Mouse (Mus musculus): ENCODE data around the gene Fancc. TPM values are rescaled to one million over a fixed set of nuclear protein-coding genes. Genes with fewer than 3 reads are reported as not detected.
A peak's percentile ranks its signal among the peaks of the same experiment; 100 is the strongest.

The Fancc gene
- polyA plus RNA-seq, 1 experiment from 2014 or later, result 23.7 TPM

DNA sequence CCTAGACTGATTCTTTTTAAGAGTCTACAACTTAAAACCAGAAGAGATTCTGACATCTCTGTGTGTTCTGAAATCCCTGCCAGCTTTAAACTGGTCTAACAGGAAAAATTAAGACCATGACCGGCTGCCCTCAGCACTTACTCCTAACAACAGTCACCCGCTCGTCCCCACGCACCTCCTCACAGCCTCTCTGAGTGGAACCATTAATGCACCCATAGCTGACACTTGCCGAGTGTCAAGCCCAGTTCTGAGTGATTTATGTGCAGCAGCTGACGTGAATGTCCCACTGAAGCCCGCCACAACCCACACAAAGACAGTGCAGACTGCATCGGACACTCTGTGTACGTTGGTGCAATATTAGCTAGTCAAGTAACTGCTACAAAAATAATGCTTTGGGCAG, 251.9 kb downstream of the Fancc start:
- Histone ChIP-seq H3K4me2 (replicated peaks) (peak overlapping the region; percentile 40), H3K27ac (peak overlapping the region; percentile 77), H3K4me1 (peaks cover 70% of the 10 kb centered on the region), H3K27me3 (no peaks in the 10 kb centered on the region), H3K9me3 (no peaks in the 10 kb centered on the region), H3K36me3 (peaks cover 15% of the 10 kb centered on the region; the same call in 1 of the 2 replicates), H3K9ac (no peak overlapping the region), H3K4me3 (no peak overlapping the region)
- 48% methylated on average over 9 of the region's 9 CpGs for WGBS
- ATAC-seq (ENCODE audit: insufficient number of reproducible peaks, insufficient read depth, low FRiP score, low TSS enrichment), result no peak

DNA sequence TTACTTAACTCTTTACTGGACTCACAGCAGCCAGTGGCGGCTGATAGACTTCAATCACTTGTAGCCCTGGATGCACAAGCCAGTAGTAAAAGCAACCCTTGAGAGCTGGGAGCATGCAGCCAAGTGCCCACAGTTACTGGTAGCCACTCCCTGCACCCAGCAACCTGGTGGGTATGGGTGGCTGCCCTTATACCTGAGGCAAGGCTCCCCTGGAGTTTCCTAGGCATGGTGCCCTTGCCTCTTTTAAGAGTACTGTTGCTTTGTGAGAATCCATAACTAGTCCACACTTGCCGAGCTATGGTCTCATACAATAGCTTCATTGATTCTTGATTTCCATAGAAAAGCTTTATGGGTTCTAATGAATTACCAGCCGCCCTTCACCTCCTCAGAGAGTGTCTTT, 252.7 kb downstream of the Fancc start:
- 56% methylated on average over 3 of the region's 3 CpGs for WGBS
- Histone ChIP-seq H3K27me3 (no peaks in the 10 kb centered on the region), H3K9me3 (no peaks in the 10 kb centered on the region), H3K4me1 (peaks cover 64% of the 10 kb centered on the region), H3K4me2 (replicated peaks) (peak overlapping the region; percentile 40), H3K27ac (peak overlapping the region; percentile 77), H3K9ac (peak overlapping the region; percentile 42), H3K36me3 (peaks cover 15% of the 10 kb centered on the region; the same call in 1 of the 2 replicates), H3K4me3 (peak overlapping the region; percentile 18; the same call in 1 of the 2 replicates)
- no peak for ATAC-seq (ENCODE audit: insufficient number of reproducible peaks, insufficient read depth, low FRiP score, low TSS enrichment)

DNA sequence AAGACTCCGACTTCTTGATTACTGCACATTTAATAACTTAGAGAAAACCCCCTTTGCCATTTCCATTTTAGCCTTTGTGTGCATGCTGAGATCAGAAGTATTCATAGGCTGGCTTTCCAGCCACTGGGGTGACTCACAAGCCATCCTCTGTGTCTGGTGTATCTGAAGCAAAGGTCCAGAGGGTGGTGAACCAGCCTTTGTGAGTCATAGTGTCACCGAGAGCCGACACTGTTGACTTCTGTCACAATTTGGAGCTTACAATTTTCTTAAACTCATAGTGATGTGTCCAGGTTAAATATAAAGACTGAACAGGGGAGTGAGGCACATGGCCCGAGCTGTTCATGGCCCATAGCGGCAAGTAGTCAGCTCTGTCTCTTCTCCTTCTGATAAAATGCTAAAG, 253.5 kb downstream of the Fancc start:
- Histone ChIP-seq H3K36me3 (peaks cover 15% of the 10 kb centered on the region; the same call in 1 of the 2 replicates), H3K4me2 (replicated peaks) (peak overlapping the region; percentile 40), H3K27ac (peak overlapping the region; percentile 47; the same call in 1 of the 2 replicates), H3K4me3 (peak overlapping the region; percentile 18), H3K4me1 (peaks cover 63% of the 10 kb centered on the region), H3K9ac (peak overlapping the region; percentile 36; the same call in 1 of the 2 replicates), H3K9me3 (no peaks in the 10 kb centered on the region), H3K27me3 (no peaks in the 10 kb centered on the region)
- ATAC-seq (ENCODE audit: insufficient number of reproducible peaks, insufficient read depth, low FRiP score, low TSS enrichment), result no peak
- 73% methylated on average over 5 of the region's 5 CpGs for WGBS

DNA sequence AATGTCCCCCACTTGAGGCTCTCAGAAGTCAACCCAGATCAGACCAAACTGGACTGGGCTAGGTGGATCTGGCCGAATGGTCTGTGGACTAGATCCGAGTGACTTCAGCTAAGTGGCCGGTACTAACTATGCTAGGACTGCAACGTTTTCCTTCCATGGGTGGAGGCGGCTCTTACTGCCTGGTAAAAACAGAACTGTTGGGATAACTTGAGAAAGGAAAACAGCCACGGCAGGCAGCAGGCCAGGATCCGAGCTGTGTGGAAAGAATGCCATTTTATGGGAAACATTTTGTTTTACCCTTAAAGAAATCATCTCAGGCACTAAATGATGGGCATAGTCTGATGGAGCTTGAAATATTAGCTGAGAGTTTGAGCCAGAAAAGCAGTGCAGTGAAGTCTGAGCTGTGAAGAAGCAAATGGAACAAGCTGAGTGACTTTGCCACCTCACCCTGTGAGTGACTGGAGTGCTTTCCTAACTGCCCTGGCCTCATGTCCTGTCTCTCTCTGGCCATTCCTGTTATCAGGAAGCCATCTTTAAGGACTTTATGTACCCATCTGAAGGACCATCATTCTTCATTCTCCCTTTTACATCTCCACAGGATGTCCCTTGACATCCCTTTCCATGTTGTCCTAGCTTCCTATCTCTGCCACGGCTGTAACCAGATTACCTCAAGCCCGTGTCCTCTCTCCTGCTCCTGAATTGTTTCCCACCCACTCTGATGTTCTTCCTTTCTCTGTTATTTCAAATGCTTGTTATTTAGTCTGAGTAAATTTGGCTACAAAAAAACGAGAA, 254.5 kb downstream of the Fancc start:
- peak overlapping the region; percentile 83 for H3K9ac ChIP-seq
- H3K4me2 ChIP-seq (replicated peaks), result peak overlapping the region; percentile 72
- H3K27me3 ChIP-seq, result no peaks in the 10 kb centered on the region
- 64% methylated on average over 10 of the region's 10 CpGs for WGBS
- peak overlapping the region; percentile 96 for H3K27ac ChIP-seq
- no peaks in the 10 kb centered on the region for H3K9me3 ChIP-seq
- H3K4me3 ChIP-seq, result peak overlapping the region; percentile 81
- no peak for ATAC-seq (ENCODE audit: insufficient number of reproducible peaks, insufficient read depth, low FRiP score, low TSS enrichment)
- H3K4me1 ChIP-seq, result peaks cover 64% of the 10 kb centered on the region
- peaks cover 11% of the 10 kb centered on the region; the same call in 1 of the 2 replicates for H3K36me3 ChIP-seq

DNA sequence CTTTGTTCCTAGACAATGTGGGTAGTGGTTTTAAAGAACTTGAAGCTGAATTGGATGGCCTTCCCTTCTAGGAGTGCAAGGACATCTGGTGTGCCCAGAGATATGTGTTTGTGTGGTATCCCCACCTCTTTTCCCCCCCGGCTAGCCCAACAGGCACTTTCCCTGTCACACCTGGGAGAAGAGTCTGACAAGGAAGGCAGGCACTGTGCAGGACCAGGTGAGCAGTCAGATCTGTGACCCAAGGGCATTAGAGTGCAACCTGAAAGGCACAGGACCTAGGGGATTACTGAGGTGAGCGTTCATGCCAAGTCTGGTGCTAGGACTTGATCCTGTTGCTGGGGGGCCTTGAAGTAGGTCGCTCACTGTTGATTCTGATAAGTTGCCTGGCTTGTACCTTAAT, 255.4 kb downstream of the Fancc start:
- Histone ChIP-seq H3K9me3 (no peaks in the 10 kb centered on the region), H3K9ac (peak overlapping the region; percentile 83), H3K36me3 (peaks cover 10% of the 10 kb centered on the region; the same call in 1 of the 2 replicates), H3K27ac (peak overlapping the region; percentile 96), H3K4me2 (replicated peaks) (peak overlapping the region; percentile 72), H3K4me3 (peak overlapping the region; percentile 81), H3K4me1 (peaks cover 59% of the 10 kb centered on the region), H3K27me3 (no peaks in the 10 kb centered on the region)
- 66% methylated on average over 3 of the region's 3 CpGs for WGBS
- ATAC-seq (ENCODE audit: insufficient number of reproducible peaks, insufficient read depth, low FRiP score, low TSS enrichment), result no peak

DNA sequence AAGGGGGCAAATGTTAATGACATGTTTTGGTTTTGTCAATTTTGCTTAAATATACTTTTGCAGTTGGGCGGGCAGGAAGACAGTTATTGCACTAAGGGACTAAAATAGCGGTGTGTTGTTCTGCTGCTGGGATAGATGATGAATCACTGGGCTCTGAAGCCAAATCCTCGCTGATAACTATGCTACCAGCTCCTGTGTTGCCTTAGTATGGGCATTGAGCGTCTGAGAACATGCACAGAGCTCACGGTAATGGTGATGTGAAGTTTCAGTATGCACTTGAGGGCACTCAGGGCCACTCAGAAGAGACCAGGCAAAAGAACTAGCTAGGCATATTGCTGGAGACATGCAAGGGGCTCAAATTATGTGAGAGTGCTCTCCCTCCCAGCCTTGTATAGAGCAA, 256.2 kb downstream of the Fancc start:
- Histone ChIP-seq H3K4me1 (peaks cover 56% of the 10 kb centered on the region), H3K27ac (peak overlapping the region; percentile 96), H3K4me2 (replicated peaks) (peak overlapping the region; percentile 72), H3K36me3 (peaks cover 10% of the 10 kb centered on the region; the same call in 1 of the 2 replicates), H3K27me3 (no peaks in the 10 kb centered on the region), H3K4me3 (peak overlapping the region; percentile 81), H3K9me3 (no peaks in the 10 kb centered on the region), H3K9ac (peak overlapping the region; percentile 83)
- ATAC-seq (ENCODE audit: insufficient number of reproducible peaks, insufficient read depth, low FRiP score, low TSS enrichment), result no peak
- WGBS, result 27% methylated on average over 5 of the region's 5 CpGs

DNA sequence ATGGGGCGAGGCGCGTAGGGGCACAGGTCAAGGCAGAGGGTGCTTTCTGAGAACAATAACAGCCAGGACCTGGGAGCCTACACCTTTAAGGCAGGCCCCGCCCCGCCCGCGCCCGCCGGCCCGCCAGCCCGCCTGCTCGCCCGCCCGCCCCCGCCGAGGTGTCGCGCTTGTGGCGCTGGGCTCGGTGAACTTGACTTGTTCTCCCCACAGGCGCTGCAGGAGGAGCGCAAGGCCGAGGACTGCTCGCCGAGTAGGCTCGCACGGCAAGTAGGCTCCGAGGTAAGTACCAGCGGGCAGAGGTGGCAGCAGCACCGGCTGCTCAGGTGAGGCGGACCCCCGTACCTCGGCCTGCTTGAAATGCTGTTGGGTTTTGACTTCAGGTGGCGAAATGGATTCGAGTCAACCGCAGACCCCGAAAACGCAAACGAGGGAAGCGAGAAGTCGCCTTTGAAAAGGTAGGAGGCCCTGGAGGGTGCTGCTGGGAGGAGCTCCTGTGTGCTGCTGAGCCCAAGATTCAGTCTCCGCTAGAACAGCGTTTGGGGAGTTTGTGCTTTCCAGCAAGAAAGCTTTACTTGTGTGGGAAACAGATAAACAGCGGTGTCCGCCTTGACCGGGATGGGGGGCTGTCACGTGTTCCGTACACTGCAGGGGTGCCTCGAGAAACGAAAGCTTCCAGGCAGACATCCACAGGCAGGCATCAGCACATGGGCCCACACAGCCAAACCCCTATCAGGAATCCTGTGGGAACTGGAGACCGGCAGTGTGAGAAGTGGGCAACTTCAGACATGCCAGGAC, 257.0 kb downstream of the Fancc start:
- Histone ChIP-seq H3K4me1 (peaks cover 55% of the 10 kb centered on the region), H3K4me3 (peak overlapping the region; percentile 81), H3K9ac (peak overlapping the region; percentile 83), H3K4me2 (replicated peaks) (peak overlapping the region; percentile 72), H3K9me3 (no peaks in the 10 kb centered on the region), H3K27ac (peak overlapping the region; percentile 96), H3K36me3 (peaks cover 10% of the 10 kb centered on the region; the same call in 1 of the 2 replicates), H3K27me3 (no peaks in the 10 kb centered on the region)
- under 1% methylated on average over 47 of the region's 51 CpGs for WGBS
- ATAC-seq (ENCODE audit: insufficient number of reproducible peaks, insufficient read depth, low FRiP score, low TSS enrichment), result peak; percentile 75

DNA sequence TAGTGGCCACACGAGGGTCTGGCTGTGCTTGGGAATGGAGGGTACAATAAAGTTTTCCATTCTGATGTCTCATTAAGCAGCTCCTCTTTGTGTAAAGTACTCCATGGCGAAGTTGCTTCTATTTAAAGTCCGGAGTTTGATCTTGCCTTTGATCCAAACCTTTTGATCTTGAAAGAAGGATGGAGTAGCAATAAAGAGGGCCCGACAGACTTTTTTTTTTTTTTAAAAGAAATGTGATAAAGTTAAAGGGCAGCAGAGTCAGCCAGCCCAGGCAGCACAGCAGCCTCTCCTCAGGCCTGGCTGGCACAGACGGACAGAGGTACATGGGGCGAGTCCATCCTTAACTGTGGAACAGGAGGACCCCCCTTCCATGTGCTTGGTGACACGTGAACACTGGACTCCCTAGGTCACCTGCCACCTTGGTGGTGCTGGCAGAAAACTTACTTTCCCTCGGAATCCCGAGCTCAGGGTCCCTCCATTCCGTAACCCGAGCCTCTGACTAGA, 257.7 kb downstream of the Fancc start:
- peak; percentile 74 for ATAC-seq (ENCODE audit: insufficient number of reproducible peaks, insufficient read depth, low FRiP score, low TSS enrichment)
- peaks cover 8% of the 10 kb centered on the region; the same call in 1 of the 2 replicates for H3K36me3 ChIP-seq
- H3K9me3 ChIP-seq, result no peaks in the 10 kb centered on the region
- peak overlapping the region; percentile 83 for H3K9ac ChIP-seq
- peak overlapping the region; percentile 96 for H3K27ac ChIP-seq
- peak overlapping the region; percentile 81 for H3K4me3 ChIP-seq
- no peaks in the 10 kb centered on the region for H3K27me3 ChIP-seq
- peak overlapping the region; percentile 72 for H3K4me2 ChIP-seq (replicated peaks)
- H3K4me1 ChIP-seq, result peaks cover 49% of the 10 kb centered on the region
- 7% methylated on average over 11 of the region's 11 CpGs for WGBS

DNA sequence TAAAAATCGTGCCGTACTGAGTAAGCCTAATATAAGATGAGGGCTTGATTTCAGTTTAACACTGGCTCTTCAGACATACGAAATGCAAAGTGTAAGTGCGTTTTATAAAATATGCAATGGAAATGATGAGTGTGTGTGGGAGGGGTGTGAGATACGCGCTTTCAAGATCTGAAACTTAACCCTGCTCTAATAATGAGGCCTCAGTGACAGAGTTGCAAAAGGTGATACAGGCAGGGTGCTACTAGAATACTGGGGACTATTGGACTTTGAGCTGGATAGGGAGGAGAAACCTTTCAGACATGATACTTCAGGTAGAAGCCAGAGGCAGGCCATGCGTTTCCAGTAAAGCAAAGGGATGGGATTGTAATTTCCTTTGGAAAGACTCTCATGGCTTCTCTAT, 259.0 kb downstream of the Fancc start:
- H3K27me3 ChIP-seq, result no peaks in the 10 kb centered on the region
- no peak overlapping the region for H3K4me2 ChIP-seq (replicated peaks)
- H3K9ac ChIP-seq, result no peak overlapping the region
- H3K36me3 ChIP-seq, result peaks cover 4% of the 10 kb centered on the region; the same call in 1 of the 2 replicates
- 89% methylated on average over 7 of the region's 7 CpGs for WGBS
- H3K4me1 ChIP-seq, result peaks cover 42% of the 10 kb centered on the region
- no peaks in the 10 kb centered on the region for H3K9me3 ChIP-seq
- no peak overlapping the region for H3K4me3 ChIP-seq
- ATAC-seq (ENCODE audit: insufficient number of reproducible peaks, insufficient read depth, low FRiP score, low TSS enrichment), result no peak
- H3K27ac ChIP-seq, result 0 out of 2 replicates have a peak overlapping the region, but pooled peaks have one; percentile 25

DNA sequence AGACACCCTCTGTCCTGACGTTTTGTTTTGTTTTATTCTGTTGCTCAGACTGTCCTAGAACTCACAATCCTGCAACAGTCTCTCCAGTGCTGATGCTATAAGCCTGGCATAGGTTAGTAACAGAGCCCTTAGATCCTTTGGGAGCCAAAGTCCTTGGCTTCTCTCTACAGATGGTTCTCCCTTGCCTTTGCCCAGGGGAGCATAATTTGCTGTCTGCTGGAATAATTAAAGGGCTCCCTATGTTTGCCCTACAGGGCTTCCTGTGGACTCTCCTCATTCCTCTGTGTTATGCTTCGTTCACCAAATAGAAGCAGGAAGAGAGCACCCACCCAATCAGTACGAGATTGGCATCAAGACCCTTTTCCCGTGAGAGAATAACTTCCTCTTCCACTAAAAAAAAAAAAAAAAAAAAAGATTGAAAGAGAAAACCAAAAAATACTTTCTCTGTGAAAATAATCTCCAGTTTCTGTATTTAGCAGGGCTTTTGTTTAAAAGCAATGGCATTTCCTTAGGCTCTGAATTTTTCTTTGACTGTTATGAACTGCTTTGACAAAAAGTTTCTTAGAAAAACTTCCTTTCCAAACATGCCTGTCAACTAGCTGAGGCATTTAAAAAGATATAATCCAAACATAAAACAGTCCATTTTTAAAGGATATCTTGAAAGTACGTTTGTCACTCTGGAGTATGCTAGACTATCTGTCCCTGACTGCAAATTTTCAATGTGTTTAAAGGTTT, 260.8 kb downstream of the Fancc start:
- H3K9ac ChIP-seq, result no peak overlapping the region
- no peak overlapping the region; the same call in 1 of the 2 replicates for H3K27ac ChIP-seq
- no peak overlapping the region for H3K4me2 ChIP-seq (replicated peaks)
- no peak for ATAC-seq (ENCODE audit: insufficient number of reproducible peaks, insufficient read depth, low FRiP score, low TSS enrichment)
- no peaks in the 10 kb centered on the region for H3K9me3 ChIP-seq
- 36% methylated on average over 5 of the region's 5 CpGs for WGBS
- no peak overlapping the region for H3K4me3 ChIP-seq
- H3K27me3 ChIP-seq, result no peaks in the 10 kb centered on the region
- no peaks in the 10 kb centered on the region for H3K36me3 ChIP-seq
- peaks cover 38% of the 10 kb centered on the region for H3K4me1 ChIP-seq

DNA sequence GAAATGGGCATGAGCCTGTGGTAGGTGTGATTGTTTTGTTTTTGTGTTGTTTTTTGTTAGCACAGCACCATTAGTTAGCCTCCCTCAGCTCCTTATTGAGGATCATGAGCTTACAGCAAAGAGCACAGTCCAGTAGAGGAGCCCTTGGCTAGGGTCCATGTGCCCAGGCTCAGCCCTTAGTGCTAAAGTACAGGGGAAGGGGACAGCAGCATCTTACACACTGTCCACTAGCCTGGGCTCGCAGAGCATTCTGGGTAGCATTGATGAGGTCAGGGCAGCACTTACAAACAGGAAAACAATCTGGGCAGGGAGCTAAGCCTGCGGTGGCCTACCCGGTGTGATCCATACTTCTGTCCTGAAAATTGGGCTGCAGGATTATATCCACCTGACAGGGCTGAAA, 261.5 kb downstream of the Fancc start:
- no peak for ATAC-seq (ENCODE audit: insufficient number of reproducible peaks, insufficient read depth, low FRiP score, low TSS enrichment)
- no peak overlapping the region for H3K4me3 ChIP-seq
- no peak overlapping the region for H3K27ac ChIP-seq
- H3K4me2 ChIP-seq (replicated peaks), result no peak overlapping the region
- H3K9me3 ChIP-seq, result no peaks in the 10 kb centered on the region
- no peaks in the 10 kb centered on the region for H3K27me3 ChIP-seq
- peaks cover 36% of the 10 kb centered on the region for H3K4me1 ChIP-seq
- no peaks in the 10 kb centered on the region for H3K36me3 ChIP-seq
- H3K9ac ChIP-seq, result no peak overlapping the region
- 69% methylated on average over 3 of the region's 3 CpGs for WGBS

Data from embryonic facial prominence, embryonic 12.5 days (tissue).